Mouse (Mus musculus): Measurements from ENCODE around the gene Gna11. TPM values are rescaled to one million over a fixed set of nuclear protein-coding genes. Genes with fewer than 3 reads are reported as not detected.
A peak's percentile ranks its signal among the peaks of the same experiment; 100 is the strongest.

Gna11 gene
- total RNA-seq, 2 experiments from 2014 or later = 47.8 to 49.8 TPM

- no peak for DNase-seq
Observed at GRCm38 (mm10) chr10:81543633-81544032, 1.4 kb downstream of the Gna11 start.

DNA sequence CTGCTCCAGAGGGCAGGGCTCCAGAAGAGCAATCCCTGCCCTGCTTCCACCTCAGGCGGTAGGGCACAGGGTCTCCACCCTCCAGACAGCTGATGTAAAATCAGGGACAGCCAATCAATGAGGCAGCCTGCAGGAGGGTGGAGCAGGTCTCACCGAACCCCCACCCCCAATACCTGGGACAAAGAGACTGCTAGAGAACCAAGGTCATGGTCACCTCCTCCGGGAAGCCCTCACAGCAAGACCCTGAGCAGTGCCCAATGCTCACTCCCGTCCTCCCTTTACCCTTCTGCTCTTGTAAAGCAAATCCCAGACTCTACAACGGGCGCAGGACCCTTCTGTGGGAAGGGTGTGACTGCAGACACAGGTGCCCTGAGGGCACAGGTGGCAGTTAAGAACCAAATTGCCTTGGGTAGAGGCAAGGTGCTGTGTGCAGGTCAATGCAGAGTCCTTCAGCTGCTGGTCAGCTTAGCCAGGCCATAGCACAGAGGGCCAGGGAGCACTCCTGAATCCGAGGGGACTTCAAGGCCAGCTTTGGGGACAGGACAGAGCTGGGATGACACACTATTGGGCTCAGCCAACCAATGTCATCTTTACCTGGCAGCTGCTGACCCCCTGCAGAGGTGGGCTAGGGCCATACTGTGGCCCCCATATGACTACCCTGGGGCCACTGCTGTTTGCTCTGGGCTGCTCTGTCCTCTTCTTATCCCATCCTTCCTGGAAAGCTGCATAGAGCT, 2.1 kb downstream of the Gna11 start:
- no peak for DNase-seq

- DNase-seq = peak; percentile 78 to 90
Observed at GRCm38 (mm10) chr10:81541803-81542202, 3.2 kb downstream of the Gna11 start.

DNA sequence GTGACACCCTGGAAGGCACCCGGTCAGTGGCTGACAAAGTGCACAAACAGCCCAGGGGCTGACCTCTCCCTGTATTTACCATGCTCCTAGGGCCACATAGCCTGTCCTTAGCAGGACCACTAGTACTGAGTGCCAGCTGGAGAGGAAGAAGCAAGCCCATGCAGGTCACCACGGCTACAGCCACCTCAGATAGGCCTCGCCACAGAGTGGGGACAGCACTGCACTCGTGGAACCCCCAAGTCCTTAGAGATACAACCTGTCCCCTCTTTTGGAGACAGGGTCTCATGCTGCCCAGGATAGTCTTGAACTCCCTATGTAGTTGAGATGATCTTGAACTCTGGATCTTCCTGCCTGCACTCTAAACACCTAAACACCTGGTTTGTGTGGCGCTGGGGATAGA, 3.6 kb downstream of the Gna11 start:
- DNase-seq = no peak

DNA sequence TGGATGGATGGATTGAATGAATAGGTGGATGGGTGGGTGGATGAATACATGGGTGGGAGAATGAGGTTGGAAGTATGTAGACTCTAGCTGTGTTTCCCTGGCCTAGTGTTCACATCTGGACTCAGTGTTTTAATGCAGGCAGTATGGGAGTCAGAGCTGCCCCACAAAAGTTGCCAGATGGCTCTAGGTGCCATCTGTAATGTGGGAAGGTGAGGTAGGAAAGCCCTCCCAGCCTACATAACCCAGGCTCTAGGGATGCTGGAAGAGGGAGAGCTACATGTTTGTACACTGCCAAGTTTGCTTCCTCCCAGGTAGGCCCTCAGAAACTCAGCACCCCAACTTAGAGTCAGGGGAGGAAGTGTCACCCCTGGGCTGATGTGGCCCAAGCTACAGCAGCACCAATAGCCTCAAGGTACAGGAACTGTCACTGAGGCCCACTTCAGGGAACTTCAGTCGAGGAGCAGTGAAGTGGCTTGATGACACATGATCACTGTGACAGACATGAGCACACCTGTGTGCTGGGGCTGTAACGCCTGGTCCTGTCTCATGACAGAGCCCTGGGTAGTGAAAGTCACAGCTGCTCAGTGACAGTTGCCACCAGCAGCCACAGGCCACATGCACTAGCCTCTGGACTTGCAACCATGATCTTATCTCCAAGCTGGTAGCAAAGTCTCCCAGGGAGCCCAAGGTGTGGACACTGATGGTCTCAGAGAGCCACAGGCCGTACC, 6.5 kb downstream of the Gna11 start:
- DNase-seq = no peak

DNA sequence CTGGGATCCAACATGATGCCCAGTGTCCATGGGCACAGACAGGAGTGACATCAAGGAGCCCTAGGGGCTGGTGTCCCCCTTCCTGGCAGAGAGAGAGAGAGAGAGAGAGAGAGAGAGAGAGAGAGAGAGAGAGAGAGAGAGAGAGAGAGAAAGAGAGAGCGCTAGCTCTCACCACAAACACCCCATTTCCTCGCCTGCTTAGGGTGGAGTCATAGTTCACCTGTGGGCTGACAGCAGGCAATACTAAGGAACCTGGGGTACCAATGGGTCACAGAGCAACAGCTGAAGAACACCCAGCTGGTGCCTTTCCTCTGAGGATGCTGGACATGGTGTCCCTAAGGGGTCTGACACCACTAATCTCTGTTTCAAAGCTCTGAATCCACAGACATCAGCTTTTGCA, 7.6 kb downstream of the Gna11 start:
- no peak for DNase-seq

GRCm38 (mm10) chr10:81536734-81537133, 8.3 kb downstream of the Gna11 start:
- no peak for DNase-seq

- no peak for DNase-seq
Observed at GRCm38 (mm10) chr10:81534826-81535225, 10.2 kb downstream of the Gna11 start.

DNA sequence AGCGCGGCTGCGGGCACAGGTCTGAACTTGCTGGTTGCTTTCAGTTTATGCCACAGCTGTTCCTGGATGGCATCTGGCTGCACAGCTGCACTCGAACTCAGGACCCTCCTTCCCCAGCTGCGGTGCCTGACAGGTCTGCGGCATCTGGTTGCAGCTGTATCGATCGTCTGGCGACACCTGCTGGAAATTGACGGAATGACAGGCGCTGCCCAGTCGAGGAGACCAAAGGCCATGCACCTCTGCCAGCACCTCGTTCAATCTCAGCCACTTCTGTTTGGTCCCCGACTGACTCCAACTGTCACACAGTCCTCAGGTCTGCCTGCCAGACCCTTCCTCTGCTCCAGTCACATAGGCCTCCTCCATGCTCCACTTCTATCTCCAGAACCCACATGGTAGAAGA, 18.2 kb downstream of the Gna11 start:
- DNase-seq = peak; percentile 81 to 94

GRCm38 (mm10) chr10:81525017-81525694, 19.8 kb downstream of the Gna11 start:
- no peak for DNase-seq

- DNase-seq = peak; percentile 35 to 72
Observed at GRCm38 (mm10) chr10:81524051-81524605, 20.9 kb downstream of the Gna11 start, which contains the start of gene Gna15. Gna15 (minus strand) TSS chr10:81524225.

DNA sequence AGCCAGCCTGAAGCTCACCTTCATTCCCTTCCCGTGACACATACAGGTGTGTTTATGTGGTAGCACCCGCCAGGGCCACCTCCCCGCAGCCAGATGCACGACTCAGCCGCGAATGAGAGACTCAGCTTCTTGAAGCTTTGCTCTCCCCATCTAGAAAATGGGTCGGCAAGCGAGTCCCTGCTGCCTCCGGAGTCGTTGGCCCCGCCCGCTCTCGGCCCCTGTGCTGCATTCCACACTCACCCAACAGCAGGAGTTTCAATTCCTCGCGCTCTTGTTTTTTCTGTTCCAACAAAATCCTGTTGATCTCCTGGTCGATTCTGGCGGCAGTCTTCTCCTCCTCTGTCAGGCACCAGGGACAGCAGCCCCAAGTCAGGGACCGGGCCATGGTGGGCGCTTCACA, 21.4 kb downstream of the Gna11 start:
- peak in 1 of 2 experiments; percentile 38 for DNase-seq

- no peak for DNase-seq
Observed at GRCm38 (mm10) chr10:81523142-81523541, 21.8 kb downstream of the Gna11 start.

DNA sequence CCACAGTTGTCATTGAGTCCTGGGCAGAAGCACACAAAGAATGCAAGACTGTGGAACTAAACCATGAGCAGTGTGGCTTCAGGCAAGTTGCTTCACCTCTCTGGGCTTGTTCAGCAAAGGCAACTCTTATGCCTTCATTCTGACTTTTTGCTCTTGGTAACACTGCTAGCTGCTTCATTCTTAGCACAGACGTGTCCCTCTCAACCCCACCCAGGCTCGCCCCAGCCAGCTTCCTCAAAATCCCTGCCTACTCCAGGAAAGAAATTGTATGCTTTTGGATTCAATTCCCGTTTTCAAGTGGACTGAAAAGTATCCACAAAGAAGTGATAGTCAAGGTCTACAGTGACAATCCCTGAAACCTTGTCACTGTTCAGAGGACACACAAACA, 25.0 kb downstream of the Gna11 start:
- DNase-seq = no peak

- DNase-seq = peak in 1 of 2 experiments; percentile 66
Observed at GRCm38 (mm10) chr10:81519227-81519977, 25.6 kb downstream of the Gna11 start.

DNA sequence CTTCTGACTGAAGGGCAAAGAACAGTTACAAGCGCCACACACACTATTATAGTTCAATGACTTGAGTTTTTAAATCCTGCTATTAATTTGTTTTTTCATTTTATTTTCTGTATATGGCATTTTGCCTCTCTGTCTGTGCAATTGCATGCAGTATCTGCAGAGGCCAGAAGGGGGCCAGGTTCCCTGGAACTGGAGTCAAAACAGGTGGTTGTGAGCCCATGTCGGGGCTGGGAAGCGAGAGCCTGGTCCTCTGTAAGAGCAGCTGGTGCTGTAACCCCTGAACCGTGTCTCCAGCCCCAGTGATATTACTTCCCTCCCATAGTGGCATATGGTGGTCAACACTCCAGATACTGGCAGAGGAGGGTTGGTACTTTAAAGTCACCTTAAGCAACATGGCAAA, 26.4 kb downstream of the Gna11 start:
- peak; percentile 65 to 82 for DNase-seq

DNA sequence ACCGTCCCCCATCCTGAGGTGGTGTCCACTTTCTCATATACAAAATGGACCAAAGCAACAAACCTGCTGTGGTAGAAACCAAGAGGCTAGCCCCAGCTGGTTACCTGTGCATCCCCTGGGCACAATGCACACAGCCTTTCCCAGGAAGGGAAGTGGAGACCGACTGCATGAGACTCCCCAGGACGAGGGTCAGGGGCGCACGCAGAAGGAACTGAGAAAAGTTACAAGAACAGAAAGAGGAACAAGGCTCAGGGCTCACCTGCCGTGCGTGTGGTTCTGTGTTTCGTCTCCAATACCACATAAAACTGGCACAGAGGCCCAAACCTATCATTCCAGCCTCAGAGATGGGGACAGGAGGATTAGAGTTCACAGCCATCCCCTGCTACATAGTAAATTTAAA, 27.8 kb downstream of the Gna11 start:
- no peak for DNase-seq

GRCm38 (mm10) chr10:81513798-81514197, 31.2 kb downstream of the Gna11 start:
- no peak for DNase-seq

- DNase-seq = no peak
Observed at GRCm38 (mm10) chr10:81510246-81510810, 34.7 kb downstream of the Gna11 start.

- no peak for DNase-seq
Observed at GRCm38 (mm10) chr10:81507691-81508489, 37.1 kb downstream of the Gna11 start.

- no peak for DNase-seq
Observed at GRCm38 (mm10) chr10:81507095-81507494, 37.9 kb downstream of the Gna11 start.
